Comparison of ENCODE assay signal across 8 mouse cellular contexts in genomic region chr3:89418170-89418860, GRCm38 (mm10). TPM values are rescaled to one million over a fixed set of nuclear protein-coding genes. Genes with fewer than 3 reads are reported as not detected.
DNase-seq lines count a peak whose midpoint lies in the region; ATAC-seq lines count a peak whose summit lies in the region.

Gene Cks1b (minus strand): TSS chr3:89418383.
Gene Shc1 (plus strand): TSS chr3:89418443.

- under 1% methylated on average over 39 of the region's 39 CpGs for WGBS in intestine, embryonic 14.5 days

- H3K27ac ChIP-seq in intestine, embryonic 14.5 days (ENCODE audit: low read depth) = peak within 1 kb of the TSS; percentile 98

- peak within 1 kb of the TSS; percentile 65 for H3K9ac ChIP-seq in intestine, embryonic 14.5 days (ENCODE audit: low read length)

- peaks cover 29% of the 10 kb centered on the region for H3K36me3 ChIP-seq in intestine, embryonic 14.5 days (ENCODE audit: control insufficient read depth, insufficient read depth, low read length)

- peak; percentile 80 for DNase-seq in adrenal gland, adult 18-20 months (ENCODE audit: low spot score in 2 of 2)
- DNase-seq in embryo, embryonic 11 days = peak; percentile 97
- peak; percentile 98 for DNase-seq in gastrocnemius, postnatal 25 days
- peak; percentile 95 for DNase-seq in intestine, embryonic 14.5 days (ENCODE audit: low spot score)
- DNase-seq in left cerebral cortex, postnatal 14 days (ENCODE audit: low spot score in 2 of 2) = peak; percentile 94 to 98
- peak; percentile 99 for DNase-seq in mesoderm, embryonic 11.5 days (ENCODE audit: low read depth, low spot score)
- peak; percentile 92 to 97 for DNase-seq in right cerebral cortex, postnatal 36 days (ENCODE audit: low spot score in 2 of 2)
- peak; percentile 99 for DNase-seq in yolk sac, embryonic 10.5 days (ENCODE audit: low spot score)

- H3K4me2 ChIP-seq in intestine, embryonic 14.5 days (ENCODE audit: low read length) = peak within 1 kb of the TSS; percentile 98

- H3K9me3 ChIP-seq in intestine, embryonic 14.5 days (ENCODE audit: control insufficient read depth, low read length) = no peaks in the 10 kb centered on the region

- ATAC-seq in intestine, embryonic 14.5 days (replicated peaks; ENCODE audit: low FRiP score, low TSS enrichment, low read depth) = peak; percentile 93

- H3K4me1 ChIP-seq in intestine, embryonic 14.5 days (replicated peaks; ENCODE audit: control insufficient read depth, insufficient read depth, low read length) = peaks cover 29% of the 10 kb centered on the region

- H3K4me3 ChIP-seq in intestine, embryonic 14.5 days (ENCODE audit: low read depth, low read length) = peak within 1 kb of the TSS; percentile 84

- intact Hi-C loops in left cerebral cortex, postnatal 14 days (cut with DNase I) = no loop called here

- H3K27me3 ChIP-seq in intestine, embryonic 14.5 days (replicated peaks; ENCODE audit: control insufficient read depth, insufficient read depth, low read length) = no peaks in the 10 kb centered on the region

RNA-seq across cellular contexts. Expression of gene Cks1b, which starts in this region (rescaled TPM):
- 10 to 100 TPM; 14.3 to 19.6 TPM for total RNA-seq in adrenal gland, adult 18-20 months (2021)
- total RNA-seq in gastrocnemius, postnatal 25 days (2021) = 1 to 10 TPM; 3.1 to 3.4 TPM
- polyA plus RNA-seq in intestine, embryonic 14.5 days (2014; fragmentation: Nextera tagmentation; extraction: Ambion mirVana) = 510 and 525 TPM in 2 replicates
- 1 to 10 TPM; 3.5 to 4.0 TPM for total RNA-seq in left cerebral cortex, postnatal 14 days (2021)

RNA-seq across cellular contexts. Expression of gene Shc1, which starts in this region (rescaled TPM):
- 10 to 100 TPM; 75.5 to 87.1 TPM for total RNA-seq in adrenal gland, adult 18-20 months (2021)
- total RNA-seq in gastrocnemius, postnatal 25 days (2021) = 10 to 100 TPM; 21.1 to 23.8 TPM
- 65.1 and 71.4 TPM in 2 replicates for polyA plus RNA-seq in intestine, embryonic 14.5 days (2014; fragmentation: Nextera tagmentation; extraction: Ambion mirVana)
- 10 to 100 TPM; 12.6 to 14.5 TPM for total RNA-seq in left cerebral cortex, postnatal 14 days (2021)

Comparison
In these comparisons a context has a peak if more than half of its experiments do, and no peak if none do; other contexts are left out.
1. Peak in every context shown above with its lines: DNase-seq, ATAC-seq, H3K4me3 ChIP-seq and H3K27ac ChIP-seq.